Mouse (Mus musculus) ES-E14 (cell line): Measurements from ENCODE around the gene Grin2a.

Experiments
- CHD2 ChIP-seq: IDR thresholded peaks from 2 replicates; pipeline ENCODE4 v1.6.1; 2014; ENCODE audit warnings: mild to moderate bottlenecking, low read depth, low read length, inconsistent platforms
- HCFC1 ChIP-seq: IDR thresholded peaks from 2 replicates; pipeline ENCODE4 v1.6.1; 2012; ENCODE audit warnings: low read length, inconsistent platforms, borderline replicate concordance; ENCODE audit not compliant: insufficient read depth
- ZC3H11A ChIP-seq: IDR thresholded peaks from 2 replicates; pipeline ENCODE4 v1.6.1; 2012; ENCODE audit warnings: low read depth, mild to moderate bottlenecking, inconsistent platforms, low read length, borderline replicate concordance
- ZNF384 ChIP-seq: IDR thresholded peaks from 2 replicates; pipeline ENCODE4 v1.6.1; 2012; ENCODE audit warnings: low read depth, low read length, inconsistent platforms

DNA sequence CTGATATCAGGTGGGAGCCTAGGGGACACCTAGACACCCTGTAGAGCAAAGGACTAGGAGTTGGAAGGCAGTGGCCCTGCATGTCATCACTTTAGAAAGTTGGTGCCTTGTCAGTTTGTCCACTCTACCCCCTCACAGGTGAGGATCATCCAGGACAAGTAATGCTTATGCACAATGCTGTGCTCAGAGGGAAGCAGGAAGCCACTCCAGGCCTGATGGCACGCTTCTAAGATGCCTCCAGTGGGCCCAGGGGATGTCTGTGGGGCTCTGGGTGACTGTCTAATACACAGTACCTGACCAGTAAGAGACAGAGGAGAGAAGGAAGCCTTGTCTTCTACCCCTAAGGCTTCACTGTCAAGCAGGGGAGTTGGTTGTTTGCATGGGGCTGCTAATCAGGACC, 7.6 kb upstream of the Grin2a start:
- TF ChIP-seq HCFC1: no peak
- no peak for TF ChIP-seq ZNF384
- TF ChIP-seq CHD2: no peak
- no peak for TF ChIP-seq ZC3H11A
